Mouse (Mus musculus) olfactory bulb, adult 2 months (tissue): ENCODE measurements at regions not wholly inside any gene's neighbourhood (a gene's known extent, or its start where the extent isn't known, plus 50 kb on each side); places are given as distances from the start of the nearest gene placed in this dataset.

Experiments
- CTCF ChIP-seq: fragments of 200-500 bp; IDR thresholded peaks from 2 replicates; pipeline ENCODE4 v1.5.1; 2012; ENCODE audit warnings: low read depth, mild to moderate bottlenecking, low read length, moderate library complexity; ENCODE audit not compliant: insufficient read depth
- POLR2A ChIP-seq: fragments of 200-500 bp; IDR thresholded peaks from 2 replicates; pipeline ENCODE4 v1.6.1; 2012; ENCODE audit warnings: mild to moderate bottlenecking, low read depth, low read length, moderate library complexity; ENCODE audit not compliant: insufficient read depth

GRCm38 (mm10) chr9:120743455-120743854 is 172.2 kb downstream of the Rpl14 start:
- TF ChIP-seq CTCF = no peak
- no peak for TF ChIP-seq POLR2A
